Mouse (Mus musculus): ENCODE results near the gene Smco3.
"Not testable (repeated sequence)": the region's sequence is repeated elsewhere in the genome, so short reads cannot be mapped to it uniquely, and the experiment has no call there.

The Smco3 gene

DNA sequence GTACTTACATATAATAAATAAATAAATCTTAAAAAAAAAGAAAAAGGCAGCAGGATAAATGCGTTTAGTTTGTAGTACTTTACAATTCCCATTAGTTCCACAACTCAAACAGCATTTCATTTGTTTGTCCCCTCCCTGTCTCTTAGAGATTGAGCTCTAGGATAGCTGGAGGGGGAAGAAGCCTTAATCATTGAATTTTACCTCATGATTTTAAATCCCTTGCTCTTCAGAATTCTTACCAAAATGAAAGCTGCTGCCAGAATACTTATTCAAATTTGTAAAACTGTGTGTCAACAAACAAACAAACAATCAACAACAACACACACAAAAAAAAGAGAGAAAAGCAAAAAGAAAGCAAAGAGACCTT, 29.9 kb downstream of the Smco3 start:
- no peak for DNase-seq (ENCODE audit: low spot score in 2 of 2)

DNA sequence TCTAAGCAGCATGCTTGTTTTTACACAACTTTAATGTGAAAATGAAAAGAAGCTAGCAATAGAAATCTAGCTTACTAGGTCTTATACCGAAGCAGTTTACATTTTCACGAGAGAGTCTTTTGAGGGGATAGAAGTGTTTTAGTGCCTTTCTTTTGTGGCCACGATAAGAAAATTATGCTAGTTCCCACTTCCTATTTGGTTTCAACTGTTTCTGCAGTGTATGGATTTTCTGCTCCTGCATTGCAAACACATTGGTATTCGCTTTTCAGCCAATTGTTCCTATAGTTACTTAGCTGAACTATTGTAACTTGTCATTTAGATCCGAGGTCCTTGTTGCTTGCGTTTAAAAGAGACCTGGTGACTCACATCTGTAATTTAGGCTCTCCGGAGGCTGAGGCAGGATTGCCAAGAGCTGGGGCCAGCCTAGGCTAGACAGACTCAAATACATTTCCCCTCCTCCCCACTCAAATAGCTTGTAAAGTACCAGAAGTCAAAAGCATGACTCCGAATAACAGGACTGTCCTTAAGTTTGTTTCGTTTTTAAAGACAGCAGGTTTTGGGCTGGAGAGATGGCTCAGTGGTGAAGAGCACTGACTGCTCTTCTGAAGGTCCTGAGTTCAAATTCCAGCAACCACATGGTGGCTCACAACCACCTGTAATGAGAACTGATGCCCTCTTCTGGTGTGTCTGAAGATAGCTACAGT, 30.4 kb downstream of the Smco3 start:
- DNase-seq (ENCODE audit: low spot score in 2 of 2), result no peak

DNA sequence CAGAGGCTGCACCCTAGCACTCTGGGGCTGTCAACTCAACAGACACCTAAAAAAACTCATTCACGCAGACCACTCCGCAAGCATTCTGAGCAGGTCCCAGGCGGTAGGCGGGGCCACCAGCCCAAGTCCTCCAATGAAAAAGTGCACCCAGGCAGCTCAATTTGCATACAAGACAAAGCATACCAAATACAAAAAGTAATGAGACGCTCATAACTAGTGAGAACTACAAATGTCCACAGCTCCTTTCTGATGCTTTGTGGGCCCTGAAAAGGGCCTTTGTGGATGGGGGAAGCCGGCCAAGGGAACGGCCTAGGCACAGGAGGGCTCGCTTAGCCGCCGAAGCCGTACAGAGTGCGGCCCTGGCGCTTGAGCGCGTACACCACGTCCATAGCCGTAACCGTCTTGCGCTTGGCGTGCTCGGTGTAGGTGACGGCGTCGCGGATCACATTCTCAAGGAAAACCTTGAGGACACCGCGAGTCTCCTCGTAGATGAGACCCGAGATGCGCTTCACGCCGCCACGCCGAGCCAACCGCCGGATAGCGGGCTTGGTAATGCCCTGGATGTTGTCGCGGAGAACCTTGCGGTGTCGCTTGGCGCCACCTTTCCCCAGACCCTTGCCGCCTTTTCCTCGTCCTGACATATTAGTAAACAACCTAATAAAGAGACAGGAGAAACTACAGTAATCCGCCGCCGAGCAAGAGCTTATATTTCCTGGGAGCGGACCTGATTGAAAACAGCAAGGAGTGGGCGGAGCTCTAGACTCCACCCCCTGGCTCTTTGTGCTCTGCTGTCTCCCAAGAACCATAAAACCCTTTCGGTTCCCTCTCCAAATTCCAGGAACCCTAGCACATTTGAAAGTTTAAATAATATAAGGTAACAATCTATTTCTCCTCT, 31.3 kb downstream of the Smco3 start, which contains the start of gene Hist4h4:
Hist4h4 (minus strand) TSS at position 677 of the 895 bp plus-strand sequence.
- peak; percentile 97 to 98 for DNase-seq (ENCODE audit: low spot score in 2 of 2)

DNA sequence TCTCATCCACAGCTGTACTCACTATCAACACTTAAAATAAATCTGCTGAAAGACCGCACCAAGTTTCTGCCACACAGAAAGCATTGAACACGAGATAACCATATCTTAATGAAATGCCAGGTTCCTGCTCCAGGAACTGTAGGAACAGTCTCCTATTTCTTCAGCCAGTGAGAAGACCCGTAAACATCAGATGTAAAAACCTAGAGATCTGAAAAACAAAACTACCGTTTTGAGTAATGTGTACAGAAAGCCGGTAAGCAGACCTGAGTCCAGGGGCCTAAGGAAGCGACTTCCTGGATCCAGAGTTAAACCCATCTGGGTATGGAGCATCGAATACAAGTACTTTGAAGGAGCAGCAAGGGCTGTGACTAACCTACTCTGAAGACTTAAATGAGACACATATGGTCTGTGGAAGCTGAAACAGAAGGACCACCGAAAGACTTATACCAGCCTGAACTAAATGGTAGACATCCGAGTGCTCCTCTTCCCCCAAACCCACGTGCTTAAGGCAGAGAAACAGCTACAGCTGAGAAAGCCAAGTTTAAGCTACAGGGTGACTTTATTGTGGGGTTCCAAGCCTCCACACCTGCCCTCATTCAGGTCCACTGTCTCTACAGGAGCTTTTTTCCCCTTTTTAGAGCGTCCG, 32.0 kb downstream of the Smco3 start:
- DNase-seq (ENCODE audit: low spot score in 2 of 2), result no peak

DNA sequence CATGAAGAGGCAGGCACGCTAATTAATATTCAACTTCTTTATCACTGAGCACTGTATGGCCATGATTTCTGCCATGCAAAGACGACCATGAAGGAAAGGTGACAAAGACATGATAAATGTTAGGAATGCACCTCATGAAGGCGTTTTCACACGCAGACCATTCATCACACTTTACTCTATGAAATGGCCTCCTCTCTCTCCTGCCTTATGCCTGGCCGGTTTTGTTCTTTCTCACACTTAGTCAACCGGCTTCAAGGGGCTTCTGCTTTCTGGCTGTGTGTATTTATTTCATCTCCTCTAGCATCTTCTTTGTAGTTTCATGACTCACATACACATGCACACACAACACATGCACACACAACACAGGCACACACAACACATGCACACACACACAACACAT, 34.0 kb downstream of the Smco3 start:
- DNase-seq (ENCODE audit: low spot score in 2 of 2), result no peak

DNA sequence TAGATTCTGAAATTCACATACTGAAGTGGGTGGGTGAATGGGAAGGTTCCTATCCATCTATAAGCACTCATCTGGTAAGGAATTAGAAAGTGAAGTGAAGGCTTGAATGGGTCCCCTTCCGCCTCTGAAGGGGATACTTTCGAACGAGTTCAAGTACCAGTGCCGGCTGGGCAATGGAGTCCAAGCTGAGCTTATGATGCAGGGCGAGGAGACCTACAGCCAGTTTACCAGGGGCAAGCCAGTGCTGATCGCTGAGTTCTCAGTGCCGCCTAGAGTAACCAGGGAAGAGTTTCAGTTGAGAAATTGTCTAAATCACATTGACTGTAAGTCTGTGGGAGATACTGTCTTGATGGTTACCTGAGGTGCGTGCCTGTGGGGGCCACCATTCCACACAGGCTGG, 34.5 kb downstream of the Smco3 start:
- DNase-seq (ENCODE audit: low spot score in 2 of 2), result no peak

DNA sequence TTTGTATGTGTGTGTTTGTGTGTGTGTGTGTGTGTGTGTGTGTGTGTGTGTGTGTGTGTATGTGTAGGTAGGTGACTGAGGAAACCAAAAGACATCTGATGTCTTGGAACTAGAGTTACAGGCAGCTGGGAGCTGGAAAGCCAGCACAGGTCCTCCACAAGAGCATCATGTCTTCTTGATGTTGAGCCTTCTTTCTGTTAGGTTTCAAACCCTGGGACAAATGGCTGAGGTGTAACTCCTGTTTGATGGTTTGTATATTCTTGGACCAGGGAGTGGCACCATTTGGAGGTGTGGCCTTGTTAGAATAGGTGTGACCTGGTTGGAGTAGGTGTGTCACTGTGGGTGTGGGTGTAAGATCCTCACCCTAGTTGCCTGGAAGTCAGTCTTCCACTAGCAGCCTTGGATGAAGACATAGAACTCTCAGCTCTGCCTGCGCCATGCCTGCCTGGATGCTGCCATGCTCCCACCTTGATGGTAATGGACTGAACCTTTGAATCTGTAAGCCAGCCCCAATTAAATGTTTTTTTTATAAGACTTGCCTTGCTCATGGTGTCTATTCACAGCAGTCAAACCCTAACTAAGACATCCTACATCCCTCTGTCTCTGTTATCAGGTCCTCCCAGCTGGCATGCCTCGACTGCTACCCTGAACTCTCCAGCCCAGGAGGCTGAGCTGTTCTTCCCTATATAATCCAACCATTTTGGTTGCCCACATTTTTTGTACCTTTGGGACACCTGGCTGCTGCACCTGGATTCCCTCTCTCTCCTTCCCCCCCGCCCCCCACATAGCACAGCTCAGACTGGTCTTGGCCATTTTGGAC, 37.2 kb downstream of the Smco3 start:
- DNase-seq (ENCODE audit: low spot score in 2 of 2), result not testable (repeated sequence)

DNA sequence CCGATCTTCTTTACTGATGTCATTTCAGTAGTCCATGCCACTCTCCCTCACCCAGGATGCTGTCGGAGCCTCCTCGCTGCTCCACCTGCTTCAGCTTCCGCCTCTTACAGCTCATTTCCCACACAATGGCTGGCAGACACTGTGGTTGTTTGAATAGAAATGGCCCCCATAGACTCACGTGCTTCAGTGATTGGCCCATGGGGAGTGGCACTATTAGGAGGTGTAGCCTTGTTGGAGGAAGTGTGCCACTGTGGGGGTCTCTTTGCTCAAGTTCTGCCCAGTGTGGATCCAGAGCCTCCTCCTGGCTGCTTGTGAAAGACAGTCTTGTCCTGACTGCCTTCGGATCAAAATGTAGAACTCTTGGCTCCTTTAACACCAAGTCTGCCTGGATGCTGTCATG, 39.4 kb downstream of the Smco3 start:
- no peak for DNase-seq (ENCODE audit: low spot score in 2 of 2)

DNA sequence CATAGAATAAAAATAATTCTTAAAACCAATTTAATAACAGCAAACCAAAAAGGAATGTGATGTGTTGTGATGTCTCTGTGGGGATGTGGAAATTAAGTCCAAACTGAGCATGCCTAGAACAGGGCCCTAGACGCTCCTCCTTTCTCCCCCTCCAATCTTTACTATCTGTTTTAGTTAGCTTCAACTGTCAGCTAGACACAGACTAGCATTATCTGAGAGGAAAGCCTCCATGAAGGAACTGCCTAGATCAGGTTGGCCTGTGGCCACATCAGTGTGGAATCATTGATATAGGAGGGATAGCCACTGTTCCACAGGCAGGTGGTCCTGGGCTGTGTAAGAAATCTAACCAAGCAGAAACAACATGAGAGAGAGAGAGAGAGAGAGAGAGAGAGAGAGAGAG, 40.1 kb downstream of the Smco3 start:
- DNase-seq (ENCODE audit: low spot score in 2 of 2), result no peak

DNA sequence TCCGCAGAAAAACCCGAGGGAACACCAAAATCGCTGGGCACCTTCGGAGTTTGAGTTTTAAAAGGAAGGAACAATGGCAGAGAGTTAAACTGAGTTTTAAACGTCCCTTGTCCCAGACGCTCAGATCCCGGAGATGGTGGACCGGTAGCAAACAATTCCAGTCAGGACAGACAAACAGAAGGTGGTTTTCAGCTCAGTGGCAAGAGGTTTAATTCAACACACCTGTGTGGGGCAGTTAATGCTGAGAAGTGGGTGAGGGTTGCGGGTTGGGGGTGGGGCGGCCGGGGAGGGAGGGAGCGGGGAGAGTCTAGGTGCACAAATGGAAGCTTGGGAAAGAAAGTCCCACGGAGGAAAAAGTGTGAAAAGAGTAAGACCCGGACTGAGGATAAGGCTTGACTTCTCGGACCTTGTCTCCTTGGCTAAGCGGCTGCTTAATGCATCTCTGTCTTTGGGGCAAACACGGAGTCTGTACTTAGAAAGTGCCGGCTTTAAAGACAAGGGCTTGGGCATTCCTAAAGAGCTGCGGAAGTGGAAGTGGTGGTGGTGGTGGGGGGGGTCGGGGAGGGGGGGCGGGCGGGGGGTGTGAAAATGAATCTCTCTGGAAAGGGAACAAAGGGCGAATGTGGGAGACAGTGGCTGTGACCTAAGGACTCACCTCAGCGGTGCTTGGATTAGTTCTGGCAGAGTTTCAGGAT, 41.3 kb downstream of the Smco3 start:
- no peak for DNase-seq (ENCODE audit: low spot score in 2 of 2)

DNA sequence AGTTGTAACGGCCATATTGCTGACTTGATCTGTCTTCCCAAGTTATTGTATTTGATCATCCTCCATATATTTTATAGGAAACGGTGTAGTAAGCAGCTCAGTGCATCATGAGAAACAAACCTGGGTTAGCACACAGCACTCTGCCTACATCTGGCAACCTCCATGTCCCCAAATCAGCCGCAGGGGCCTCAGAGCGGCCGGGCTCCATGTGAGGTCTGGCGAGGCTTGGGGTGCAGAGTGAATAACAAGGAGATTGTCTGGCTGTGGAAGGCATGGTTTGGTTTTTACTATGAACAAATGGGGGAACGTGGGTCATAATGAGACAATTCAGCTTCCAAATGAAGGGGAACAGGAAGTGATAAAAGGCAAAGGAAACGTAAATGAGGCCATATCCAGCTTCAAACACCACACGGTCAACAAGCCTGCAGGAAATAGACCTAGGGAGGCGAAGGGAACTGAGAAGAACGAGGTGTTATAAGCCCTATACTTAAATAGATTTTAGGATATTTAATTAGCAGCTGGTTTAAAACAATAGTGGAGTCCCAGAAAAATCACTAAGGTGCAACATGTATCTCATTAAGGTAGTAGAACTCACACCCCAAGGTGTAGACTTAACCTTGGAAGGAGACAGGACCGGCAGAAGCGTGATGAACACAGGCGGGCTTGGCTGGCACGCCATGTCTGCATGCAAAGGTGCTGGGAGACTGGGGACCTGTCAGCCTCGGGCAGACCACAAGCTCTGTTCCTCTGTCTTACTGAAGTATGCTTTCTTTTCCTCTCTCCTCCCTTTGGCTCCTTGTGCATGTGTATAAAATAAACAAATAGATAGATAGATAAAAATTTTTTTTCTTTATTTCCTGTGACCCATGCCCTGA, 42.1 kb downstream of the Smco3 start:
- DNase-seq (ENCODE audit: low spot score in 2 of 2), result no peak

DNA sequence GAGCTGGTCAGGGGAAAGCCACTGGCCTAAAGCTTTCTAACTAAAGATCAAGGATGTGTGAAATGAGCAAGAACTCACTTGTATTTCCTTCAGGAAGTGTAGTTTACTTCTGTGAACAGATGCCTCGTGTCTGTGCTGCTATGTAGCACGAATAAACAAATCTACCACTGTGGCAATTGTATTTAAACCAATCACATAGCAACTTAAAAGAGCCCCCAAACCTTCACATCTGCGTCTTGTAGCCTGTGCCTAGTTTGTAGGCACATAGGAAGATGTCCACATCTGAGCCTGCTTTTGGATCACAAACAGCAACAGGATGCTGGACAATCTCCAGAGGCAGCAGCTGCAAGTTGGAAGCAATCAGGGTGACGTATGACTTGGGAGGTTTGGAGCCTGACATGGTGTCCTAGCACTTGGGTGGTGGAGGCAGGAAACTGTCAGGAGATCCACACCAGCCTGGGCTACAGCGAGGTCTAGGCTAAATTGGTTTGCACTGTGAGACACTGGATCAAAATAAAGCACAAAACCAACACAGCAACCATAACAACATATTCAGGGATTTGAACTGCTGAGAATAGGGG, 45.8 kb downstream of the Smco3 start:
- no peak for DNase-seq (ENCODE audit: low spot score in 2 of 2)

DNA sequence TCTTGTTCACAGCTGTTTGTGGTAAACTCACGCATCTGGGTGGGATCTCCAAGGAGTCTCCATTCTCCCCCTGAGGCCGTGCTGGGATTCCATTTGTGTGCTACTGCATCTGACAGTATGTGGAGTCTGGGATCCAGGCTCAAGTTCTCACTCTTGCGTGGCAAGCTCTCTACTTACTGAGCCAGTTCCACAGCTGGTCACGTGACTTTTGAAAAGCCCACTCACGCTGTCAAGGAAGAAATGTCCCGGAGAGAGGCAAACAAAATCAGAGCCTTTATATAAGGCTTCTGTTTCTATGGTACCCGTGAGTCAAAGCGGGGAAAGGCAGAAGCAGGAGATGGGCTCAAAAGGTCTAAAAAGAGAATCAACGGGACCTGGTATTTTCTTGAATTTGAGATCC, 52.5 kb downstream of the Smco3 start:
- DNase-seq (ENCODE audit: low spot score in 2 of 2), result peak; percentile 62 to 79

DNA sequence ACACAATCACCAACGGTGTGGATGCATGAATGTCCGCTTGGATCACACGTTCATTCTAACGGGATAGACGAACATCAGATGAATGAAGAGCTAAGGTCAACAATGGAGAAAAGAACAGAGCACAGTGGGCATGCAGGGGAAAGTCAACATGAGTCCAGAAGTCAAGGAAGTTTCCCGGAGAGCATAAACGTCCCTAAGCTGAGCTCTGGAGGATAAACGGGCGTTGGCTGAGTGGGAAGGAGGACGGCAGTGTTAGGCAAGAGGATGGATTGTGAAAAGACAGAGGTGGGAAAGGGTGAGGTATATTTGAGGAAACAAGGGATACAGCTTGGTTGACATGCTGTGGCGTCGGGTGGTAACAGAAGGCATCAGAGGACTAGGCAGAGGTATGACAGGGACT, 53.1 kb downstream of the Smco3 start:
- no peak for DNase-seq (ENCODE audit: low spot score in 2 of 2)

DNA sequence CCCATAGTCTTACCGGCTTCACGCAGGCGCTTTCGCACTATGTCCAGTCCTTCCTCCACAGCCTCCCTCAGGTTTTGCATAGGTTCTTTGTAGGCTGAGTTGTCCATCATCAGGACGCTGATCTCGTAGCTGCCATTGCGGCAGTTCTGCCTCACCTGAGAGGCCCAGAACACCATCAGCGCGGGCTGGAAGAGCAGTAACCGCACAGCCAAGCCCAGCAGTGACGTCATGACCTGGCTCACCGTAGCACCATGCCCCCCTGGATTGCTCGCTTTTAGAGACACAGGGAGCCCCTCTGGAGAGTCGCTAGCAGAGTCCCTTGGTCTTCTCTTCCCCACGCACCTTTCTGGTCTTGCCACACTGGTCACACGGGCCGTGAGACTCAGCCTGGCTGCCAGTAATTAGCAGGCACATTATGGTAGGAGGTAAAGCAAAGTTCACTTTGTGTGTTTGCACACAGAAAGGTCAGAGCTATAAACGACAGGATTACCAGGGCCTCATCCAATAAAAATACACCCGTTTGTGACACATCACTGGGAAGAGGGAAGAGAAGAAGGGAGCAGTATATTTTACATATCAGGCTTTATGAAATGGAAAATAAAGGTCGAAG, 53.8 kb downstream of the Smco3 start, which contains the start of gene Gucy2c:
Gucy2c (minus strand) TSS at position 389 of the 610 bp plus-strand sequence.
- no peak for DNase-seq (ENCODE audit: low spot score in 2 of 2)

Data from right cerebral cortex, postnatal 10 days (tissue).